Mouse (Mus musculus) kidney, postnatal 14 days (tissue): Measurements from ENCODE around the gene Fgfr2.

Experiments used
- DNase-seq: peaks from one replicate; pipeline ENCODE4 v3.0.0; 2022; ENCODE audit warnings: mixed read lengths

Gene Fgfr2

DNA sequence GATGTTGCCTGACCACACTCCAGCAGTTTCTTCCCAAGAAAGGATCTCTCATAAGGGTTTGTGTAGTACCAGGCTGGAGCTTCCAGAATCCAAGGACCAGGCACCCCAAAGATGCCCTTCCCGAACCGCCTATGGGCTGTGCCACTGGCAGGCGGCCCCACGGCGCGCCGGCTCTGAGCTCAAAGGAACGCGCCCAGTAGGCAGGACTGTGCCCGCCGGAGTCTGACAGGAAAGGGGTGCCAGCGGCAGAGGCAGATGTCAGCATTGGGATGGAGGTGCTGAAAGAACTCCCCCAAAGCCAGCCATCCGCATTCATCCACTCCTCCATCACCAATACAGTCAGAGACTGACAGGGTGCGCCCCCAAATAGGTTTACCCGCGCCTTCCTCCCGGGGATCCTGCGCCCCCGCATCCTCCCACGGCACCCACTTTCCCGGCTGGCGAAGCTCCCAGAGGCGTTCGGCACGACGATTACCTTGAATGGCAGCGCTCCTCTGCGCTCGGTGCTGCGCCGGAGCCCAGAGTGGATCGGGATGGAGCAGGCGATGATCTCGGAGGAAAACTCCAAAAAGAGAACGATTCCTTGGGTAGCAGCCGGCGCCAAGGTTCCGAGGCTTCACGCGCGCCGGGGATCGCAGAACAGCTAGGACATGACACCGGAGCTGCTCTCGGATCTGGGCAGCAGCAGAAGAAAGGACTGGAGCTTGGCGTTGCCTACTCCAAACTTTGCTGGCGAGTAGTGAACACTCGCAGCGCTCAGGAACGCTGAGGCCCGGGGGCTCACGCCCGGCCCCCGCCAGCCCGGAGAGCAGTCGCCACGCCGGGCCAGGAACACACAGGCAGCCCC, 2857.6 kb downstream of the Fgfr2 start:
- DNase-seq = no peak

DNA sequence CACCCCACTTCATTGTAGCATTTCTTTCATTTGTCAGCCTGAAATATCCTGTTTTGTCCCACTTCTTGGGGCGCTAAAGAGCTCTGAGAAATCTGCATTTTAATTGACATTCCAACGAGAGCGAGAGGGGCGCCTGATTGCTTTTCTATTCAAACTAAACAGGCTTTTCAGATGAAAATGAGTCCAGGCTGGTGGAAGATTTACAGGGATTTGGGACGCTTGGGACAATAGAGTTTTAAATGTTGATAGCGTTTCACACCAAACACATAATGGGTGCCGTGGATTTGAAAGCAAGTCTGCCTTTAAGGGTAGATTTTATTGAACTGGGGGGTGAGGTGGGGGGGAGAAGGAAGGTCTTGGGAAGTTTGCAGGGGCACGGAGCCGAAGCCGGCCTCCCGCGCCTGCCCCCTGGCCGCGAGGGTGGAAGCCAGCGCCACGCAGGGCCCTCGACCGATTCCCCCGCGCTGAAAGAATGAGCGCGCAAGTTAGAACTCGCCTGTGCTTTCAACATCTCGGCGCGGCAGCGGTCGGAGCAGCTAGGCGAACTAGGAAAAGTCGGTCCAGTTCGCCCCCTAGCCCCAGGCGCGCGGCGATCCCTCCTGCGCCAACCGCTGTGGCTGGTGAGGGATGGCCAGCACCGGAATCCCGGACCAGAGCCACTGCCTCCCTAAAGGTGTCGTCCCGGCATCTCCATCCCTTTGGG, 2858.4 kb downstream of the Fgfr2 start:
- DNase-seq = peak; percentile 75

DNA sequence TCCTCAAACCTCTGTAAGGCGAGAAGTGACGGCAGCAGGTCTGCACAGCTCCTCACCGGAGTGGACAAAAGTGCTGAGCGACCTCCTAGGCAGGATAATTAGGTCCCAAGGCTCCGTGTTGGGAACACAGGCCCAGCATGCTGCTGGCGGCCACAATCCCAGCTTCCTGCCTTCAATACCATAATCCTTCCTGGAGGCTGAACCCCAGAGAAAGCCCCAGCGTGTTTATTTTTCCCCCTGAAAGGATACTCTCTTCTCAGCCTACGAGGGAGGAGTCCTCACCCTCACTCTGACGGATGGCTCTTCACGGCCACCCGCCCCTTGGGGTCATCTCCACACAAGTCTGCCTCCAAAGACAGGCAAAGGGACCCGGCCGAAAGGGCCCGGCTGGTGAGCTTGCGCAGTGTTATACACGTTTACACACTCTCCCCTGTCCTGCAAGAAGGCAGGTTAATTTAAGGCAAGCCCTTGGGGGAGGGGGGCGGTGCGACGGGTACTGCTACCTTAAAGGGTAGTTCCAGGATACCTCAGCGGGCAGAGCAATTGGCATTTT, 2859.3 kb downstream of the Fgfr2 start:
- peak; percentile 36 for DNase-seq

DNA sequence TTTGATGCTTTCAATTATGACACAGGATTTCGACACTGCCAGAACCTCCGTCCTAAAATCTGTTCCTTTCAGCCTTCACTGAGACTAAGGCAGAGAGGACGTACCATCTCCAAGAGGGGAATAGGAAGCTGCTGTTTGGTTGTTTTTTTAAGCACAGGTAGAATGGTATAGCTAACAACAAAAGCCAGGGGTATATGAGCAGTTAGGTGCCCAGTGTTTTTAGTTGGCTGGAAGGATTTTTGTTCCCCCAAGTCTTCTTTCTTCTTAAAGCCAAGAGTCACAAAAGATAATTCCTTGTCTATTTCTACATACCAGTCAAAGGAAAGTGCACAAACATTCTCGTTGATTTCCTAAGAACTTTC, 2859.9 kb downstream of the Fgfr2 start:
- no peak for DNase-seq

DNA sequence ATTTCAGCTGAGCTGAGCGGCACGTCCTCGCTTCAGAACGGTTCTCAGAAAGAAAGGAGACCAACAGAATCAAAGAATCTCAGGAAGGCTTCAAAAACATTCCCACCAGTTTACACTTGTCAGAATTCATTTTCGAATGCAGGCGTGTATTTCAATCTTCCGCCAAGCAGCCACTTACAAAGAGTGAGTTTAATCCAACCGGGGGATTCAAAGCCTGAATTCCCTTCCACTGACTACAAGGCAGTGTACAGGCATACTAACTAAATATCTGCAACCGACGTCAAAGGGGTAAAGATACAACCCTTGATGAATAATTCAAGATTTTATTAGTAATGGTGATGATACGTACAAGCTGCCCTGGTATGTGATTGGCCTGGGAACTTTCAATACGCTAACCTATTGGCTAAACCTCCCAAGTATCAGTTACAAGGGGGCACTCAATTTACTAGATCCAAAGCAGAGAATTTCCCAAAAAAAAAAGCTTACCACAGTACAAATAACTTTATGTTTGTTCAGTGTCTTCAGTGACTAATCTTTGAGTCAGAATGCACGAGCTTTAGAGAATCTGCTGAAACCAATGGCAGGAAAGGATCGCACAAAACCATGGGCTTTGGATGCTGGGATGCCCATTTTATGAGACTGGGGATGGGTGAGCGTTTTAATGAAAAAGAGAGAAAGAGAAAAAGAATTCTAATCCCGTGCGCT, 2860.5 kb downstream of the Fgfr2 start:
- no peak for DNase-seq

DNA sequence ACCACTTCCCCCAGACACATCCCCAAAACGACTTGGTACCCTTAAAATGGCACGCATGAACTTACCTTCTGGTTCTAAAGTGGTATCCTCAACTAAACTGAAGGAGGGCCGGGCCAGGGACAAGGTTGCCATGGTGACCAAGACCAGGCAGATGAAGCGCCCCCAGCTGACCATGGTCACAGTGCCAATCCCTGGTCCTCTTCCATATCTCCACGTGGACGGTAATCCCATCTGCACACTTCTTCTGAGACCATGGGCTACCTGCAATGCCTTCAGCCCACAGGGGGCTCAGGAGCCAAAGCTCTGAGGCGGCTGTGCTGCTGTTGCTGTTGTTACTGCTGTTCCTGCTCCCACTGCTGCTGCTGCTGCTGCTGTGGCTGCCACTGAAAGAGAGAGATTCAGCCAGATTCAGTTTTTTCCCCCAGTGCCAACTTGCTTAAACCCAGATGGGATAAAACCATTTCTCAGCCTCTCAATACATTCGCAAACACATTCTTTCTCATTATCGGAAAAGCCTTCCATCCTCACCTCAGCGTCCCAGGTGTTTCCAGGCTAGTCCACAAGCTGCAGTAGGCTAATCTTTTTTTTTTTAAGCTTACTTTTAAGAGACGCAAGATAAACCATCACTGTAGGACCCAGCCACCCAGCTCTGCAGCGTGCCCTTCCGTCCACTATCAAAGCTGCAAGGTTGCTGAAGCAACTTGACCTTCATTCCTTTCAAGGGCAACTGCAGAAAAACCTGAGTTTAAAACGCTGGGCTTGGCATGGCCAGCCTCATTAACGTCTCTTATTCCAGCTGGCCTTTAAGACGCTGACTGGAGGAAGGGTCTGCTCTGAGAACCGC, 2861.2 kb downstream of the Fgfr2 start:
- DNase-seq = no peak

DNA sequence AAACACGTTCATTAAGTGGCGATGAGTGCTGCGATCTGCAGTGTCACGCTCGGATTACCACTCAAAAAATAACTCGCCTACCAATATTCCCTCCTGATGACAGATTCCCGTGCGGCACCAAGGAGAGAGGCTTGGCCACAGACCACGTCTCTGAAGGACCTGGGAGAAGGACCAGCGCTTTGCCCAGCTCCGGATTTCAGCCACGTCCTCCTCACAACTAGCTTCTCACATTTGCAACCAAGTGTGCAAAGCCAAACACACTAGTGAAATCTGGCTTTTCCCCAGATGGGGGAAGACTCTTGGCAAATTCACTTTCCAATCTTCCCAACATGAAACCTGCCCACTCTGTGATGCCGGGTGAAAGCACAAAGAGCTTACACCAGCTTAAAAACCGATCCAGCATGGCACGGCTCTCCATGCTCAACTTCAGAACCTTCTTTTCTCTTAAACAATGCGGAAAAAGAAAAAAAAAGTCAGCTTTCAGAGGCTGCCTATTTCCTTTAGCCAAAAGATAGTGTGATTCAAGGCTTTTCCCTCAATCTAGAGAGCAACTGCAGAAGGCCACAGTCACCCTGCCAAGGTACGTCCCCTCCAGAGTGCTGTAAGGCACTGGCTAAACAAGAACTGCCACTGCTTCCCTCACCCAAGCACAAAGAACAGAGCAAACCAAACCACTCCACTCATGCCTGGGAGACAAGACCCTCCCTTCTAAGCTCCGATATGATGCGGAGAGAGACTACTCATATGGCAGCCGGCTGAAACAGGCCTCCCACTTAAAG, 2862.1 kb downstream of the Fgfr2 start:
- no peak for DNase-seq

DNA sequence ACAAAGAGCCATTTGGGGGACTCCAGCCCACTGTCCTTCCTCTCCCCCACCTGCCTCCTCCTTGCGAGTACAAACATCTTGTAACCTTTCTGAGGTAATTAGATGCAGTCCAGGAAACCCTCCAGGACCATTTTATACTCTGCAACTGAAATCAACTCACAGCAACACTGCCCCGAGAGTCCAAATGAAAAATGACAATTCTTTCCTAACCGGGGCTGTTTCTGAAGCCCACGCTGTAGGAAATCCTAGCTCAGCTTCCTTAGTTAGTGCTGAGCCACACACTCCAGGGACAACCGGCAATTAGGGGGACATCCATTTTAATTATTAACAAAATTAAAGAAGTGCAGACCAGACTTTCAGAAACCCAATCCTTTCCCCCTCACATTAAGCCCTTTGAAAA, 2863.1 kb downstream of the Fgfr2 start:
- DNase-seq = peak; percentile 20

DNA sequence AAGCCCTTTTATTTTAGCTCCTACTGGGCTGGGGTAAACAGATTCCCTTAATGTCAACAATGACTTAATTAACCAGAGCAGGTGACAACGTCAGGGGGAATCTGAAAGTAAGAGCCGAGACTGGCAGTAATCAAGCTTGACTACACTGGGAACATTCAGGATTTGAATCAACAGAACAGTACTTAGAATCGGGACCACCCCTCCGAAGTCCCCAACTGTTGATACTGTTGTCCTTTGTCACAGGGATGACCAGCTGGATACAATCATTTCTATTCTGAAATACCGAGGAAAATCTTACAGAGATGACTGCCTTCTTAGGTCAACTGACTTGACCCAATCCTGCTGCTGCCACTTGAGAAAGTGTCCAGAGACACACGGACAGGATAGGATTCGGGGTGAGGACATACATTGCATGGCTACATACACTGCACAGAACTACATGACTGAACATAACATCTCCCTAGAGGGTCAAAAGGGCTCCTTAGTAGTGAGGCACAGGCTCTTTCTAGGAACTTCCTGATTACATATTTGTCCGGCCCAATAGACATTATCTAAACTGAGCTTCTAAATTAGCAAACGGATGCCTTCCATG, 2864.3 kb downstream of the Fgfr2 start:
- no peak for DNase-seq

DNA sequence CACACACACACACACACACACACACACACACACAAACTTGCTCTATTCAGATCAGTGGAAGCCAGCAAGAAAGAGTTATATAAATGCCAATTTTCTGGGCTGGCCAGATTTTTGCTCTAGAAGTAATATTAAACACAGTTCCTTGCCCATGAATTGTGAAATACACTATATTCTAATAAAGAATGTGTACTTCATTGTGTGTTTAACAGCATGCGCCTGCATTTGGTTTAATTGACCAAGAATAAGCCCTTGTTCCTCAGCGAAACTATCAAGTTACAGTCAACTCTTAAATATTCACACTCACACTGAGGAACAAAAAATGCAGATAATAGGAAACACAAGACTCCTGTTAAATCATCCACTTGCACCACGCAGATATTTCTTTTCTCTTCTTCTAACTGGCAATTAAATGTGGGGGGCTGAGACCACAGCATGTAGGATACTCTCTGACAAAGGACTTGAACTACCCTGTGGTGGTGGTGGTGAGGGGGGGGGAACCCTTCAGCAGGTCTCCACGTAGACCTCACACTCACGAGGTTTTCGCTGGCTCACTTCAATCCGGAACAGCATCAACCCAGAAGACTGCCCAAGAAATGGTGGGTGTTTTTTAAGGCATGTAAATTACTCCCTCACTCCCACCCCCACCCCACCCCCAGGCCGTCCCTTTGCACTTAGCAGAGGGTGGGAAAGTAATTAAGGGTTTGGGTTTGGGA, 2865.0 kb downstream of the Fgfr2 start:
- no peak for DNase-seq

DNA sequence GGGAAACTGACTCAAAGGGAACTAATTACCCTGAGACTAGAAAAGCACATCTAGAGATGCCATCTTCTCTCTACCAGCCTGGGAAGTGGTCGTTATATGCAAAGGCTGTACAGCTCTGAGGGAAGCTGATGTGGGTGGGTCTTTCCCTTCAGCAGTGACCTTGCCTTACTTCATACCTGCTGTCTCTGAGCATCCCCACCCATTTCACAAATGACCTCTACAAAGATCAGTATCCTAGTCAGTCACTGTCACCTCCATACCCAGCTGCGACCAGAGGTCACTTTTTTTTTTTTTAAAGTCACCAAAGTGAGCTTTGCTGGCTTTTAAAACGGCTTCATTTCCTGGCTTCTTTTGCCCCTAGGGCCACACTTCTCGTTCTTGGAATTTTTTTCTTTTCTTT, 2869.9 kb downstream of the Fgfr2 start:
- no peak for DNase-seq

DNA sequence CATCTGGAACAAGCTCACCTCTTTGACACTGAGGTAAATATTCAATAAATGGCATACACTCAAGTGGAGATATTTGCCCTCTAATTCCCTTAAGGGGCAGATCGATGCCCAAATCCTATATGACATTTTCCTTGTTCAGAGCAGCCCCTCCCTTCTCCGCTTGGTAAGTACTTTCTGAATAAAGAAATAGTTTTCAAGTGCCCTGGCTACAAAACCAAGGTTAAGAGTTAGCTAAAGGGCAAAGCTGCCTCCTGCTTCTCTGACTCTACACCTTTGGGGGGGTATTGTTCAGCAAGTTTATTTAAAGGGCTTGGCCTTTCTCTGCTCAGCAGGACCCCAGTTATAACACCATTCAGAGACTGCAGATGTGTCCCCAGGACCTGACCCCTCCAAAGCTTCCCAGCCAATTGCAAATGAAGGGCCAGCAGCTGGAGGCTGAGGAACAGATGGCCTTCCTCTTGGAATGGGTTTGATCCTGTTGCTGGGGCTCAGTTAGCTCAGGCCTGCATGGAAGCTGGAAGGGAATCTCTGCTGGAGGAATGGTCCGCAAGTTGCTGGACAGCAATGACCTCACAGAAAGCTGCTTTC, 2871.1 kb downstream of the Fgfr2 start:
- no peak for DNase-seq

DNA sequence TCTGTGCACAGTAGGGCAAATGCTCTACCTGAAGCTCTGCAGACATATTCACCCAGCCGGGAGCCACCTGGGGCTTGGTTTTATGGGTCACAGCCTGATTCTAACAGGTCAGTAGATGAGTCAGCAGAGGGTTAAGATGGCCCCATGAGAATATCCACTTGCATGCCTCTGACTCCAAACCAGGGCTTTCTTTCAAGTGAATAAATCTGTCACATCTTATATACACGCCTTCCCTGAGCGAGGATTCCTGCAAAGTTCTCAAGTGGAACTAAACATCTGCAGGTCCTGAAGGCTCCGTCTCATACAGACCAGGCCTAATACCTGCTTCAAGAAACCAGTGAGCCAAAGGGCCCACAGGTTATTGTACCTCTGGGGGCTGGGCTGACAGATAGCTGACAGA, 2872.2 kb downstream of the Fgfr2 start:
- DNase-seq = no peak

DNA sequence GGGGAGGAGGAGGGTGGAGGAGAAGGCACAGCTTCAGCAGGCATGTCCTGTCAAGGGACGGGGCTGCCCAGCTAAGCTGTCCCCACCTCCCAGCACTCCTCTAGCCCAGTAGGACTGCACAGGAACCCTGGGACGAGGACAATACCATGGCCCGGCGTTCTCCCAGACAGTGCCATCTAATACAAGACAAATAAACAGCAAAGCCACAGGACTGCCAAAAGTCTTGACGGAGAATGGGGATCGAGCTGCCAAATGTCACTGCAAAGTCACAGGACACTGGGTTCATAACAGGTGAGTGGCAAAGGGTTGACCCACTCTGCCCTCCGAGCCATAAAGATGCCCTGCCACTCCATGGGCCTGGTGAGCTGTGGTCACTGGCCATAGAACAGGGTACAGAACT, 2874.7 kb downstream of the Fgfr2 start:
- no peak for DNase-seq

DNA sequence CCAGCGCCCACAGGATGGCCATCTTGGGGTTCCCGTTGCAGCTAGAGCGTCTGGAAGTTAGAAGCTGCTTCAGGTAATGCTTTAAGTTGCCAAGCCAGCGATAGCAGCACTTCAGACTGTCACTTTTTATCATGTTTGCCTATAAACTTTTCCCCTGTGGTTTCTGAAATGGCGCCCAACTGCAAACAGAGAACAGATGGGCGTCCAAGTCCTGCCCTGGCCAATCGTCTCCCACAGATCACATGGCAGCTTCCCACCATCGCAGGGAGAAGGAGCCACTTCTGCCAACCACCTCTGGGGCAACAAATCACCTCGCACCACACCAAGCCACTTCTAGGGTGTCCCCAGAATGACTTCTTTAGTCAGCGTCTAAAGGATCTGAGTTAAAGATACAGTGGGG, 2875.3 kb downstream of the Fgfr2 start:
- no peak for DNase-seq

DNA sequence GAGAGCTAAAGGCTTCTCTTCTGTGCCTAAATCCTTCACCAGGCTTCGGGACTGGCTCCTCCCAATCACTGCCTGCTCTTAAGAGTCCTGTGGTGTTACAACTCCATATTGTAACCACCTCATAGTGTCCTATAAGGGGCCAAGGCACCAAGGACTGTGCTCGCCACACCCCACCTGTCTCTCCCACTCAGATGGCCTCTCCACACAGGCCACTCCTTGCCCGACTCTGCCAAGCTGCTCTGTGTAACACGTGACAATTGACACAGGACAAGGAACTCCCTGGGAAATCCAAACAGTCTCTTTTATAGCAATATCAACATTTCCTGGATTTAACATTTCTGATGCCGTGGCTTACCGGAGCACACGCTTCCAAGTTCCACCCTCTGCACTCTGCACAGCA, 2876.7 kb downstream of the Fgfr2 start:
- no peak for DNase-seq

DNA sequence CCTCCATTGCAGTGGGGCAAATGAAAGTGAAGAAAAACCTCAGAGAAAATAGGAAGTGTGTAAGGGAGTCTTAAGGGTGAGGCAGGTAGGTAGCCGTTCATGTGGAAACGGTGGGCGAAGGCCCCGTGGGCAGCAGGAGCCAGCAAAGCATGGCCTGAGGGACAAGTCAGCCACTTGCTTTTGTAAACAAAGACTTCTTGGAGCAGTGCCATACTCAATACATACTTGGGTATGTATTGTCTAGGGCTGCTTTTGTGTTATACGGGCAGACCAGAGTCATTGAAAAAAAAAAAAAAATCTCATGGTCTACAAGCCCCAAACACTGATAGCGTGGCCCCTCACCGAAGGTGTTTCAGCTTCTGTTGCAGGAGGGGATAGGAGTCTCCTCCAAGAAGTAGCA, 2878.6 kb downstream of the Fgfr2 start:
- DNase-seq = no peak

DNA sequence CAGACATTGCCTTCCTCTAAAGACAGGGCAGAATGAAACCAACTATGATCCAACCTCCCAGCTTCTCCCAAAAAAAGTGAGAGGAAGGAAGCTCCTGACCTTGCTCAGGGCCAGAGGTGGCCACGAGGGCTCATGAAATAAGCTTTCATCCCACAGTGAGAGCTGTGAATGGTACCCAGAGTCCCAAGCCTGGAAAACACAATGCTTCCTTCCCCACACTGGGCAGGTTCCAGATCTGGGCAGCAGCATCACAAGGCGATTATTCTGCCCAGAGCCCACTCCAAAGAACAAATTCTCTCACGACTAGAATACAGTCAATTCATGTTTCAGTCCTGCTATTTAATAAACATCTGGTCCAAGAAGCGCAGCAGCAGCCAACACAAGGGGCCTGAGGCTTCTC, 2879.3 kb downstream of the Fgfr2 start:
- no peak for DNase-seq

DNA sequence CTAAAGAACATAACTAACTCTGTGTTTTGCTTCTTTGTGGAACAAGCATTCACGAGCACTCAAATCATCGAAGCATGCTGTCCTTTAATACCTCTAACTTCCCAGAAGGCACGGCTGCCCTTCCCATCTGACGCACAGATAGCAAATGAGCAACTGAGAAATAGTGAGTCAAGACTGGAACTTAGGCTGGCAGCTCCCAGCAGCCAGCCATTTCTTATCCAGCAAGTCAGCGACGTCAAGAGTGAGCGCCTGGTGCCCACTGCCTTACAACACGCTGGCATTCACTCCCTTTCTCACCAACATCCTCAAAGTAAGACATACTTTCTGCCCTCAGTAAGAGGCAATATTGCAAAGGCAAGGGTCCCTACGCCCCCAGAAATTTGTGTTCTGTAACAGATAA, 2883.0 kb downstream of the Fgfr2 start:
- DNase-seq = no peak

DNA sequence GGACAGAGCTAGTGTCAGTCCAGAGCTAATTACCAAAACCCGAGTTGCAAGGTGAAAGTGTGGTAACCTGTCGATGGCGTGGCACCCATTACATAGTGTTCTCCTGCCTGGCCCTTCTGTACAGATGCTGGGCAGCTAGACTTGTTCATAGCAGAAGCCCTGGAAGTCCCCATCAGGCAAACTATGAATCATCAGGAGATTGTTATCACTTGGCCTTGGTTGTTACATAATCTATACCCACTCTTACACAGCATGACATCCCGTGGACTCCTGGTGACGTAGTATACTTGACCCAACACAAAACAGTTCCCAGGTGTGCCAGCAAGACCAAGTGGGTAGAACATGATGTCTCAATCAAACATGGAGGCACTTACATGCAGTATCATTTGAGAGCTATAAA, 2885.9 kb downstream of the Fgfr2 start:
- no peak for DNase-seq
